Mouse (Mus musculus) hindbrain, embryonic 11.5 days (tissue): ENCODE data around the gene Ager. TPM values are rescaled to one million over a fixed set of nuclear protein-coding genes. Genes with fewer than 3 reads are reported as not detected.

Experiments used
- ATAC-seq: fragments of 200-750 bp; cut with Nextera tagmentation; 2 replicates; pipeline ENCODE4 v1.8.0; 2017; ENCODE audit warnings: mild to moderate bottlenecking, moderate TSS enrichment, moderate library complexity; ENCODE audit not compliant: low FRiP score
- DNase-seq: peaks from one replicate; pipeline ENCODE4 v3.0.0-alpha.2; 2015; ENCODE audit warnings: low spot score
- H3K27ac ChIP-seq: fragments of 300-500 bp; sonication (generic); 2 replicates; pipeline ENCODE4 v1.5.1; 2014; ENCODE audit warnings: mild to moderate bottlenecking, low read depth, low read length
- H3K27me3 ChIP-seq: fragments of 300-500 bp; sonication (generic); 2 replicates; pipeline ENCODE4 v1.6.1; 2014; ENCODE audit warnings: mild to moderate bottlenecking, low read length, moderate library complexity, mixed read lengths; ENCODE audit not compliant: control insufficient read depth, insufficient read depth
- H3K36me3 ChIP-seq: fragments of 300-500 bp; sonication (generic); 2 replicates; pipeline ENCODE4 v1.6.1; 2014; ENCODE audit warnings: mild to moderate bottlenecking, low read length, moderate library complexity, mixed read lengths; ENCODE audit not compliant: control insufficient read depth, insufficient read depth
- H3K4me1 ChIP-seq: fragments of 300-500 bp; sonication (generic); replicated peaks from 2 replicates; pipeline ENCODE4 v1.6.1; 2014; ENCODE audit warnings: low read length, mixed read lengths; ENCODE audit not compliant: control insufficient read depth, insufficient read depth
- H3K4me2 ChIP-seq: fragments of 300-500 bp; sonication (generic); replicated peaks from 2 replicates; pipeline ENCODE4 v1.6.1; 2014; ENCODE audit warnings: mild to moderate bottlenecking, low read depth, low read length
- H3K4me3 ChIP-seq: fragments of 300-500 bp; sonication (generic); 2 replicates; pipeline ENCODE4 v1.5.1; 2014; ENCODE audit warnings: low read depth, low read length
- H3K9ac ChIP-seq: fragments of 300-500 bp; sonication (generic); 2 replicates; pipeline ENCODE4 v1.6.1; 2014; ENCODE audit warnings: low read depth, low read length
- H3K9me3 ChIP-seq: fragments of 300-500 bp; sonication (generic); 2 replicates; pipeline ENCODE4 v1.6.1; 2016; ENCODE audit warnings: low read length; ENCODE audit not compliant: control insufficient read depth
- WGBS: fragments of 180-500 bp; shearing (Covaris S2); extraction: QIAGEN DNeasy Blood & Tissue Kit; methylation state at CpG from one replicate; pipeline ENCODE4 v1.1.7; 2014; 5-methylcytosine and 5-hydroxymethylcytosine counted together
- polyA plus RNA-seq: library from polyadenylated mRNA; unstranded; fragments of >200 nt; fragmentation: Nextera tagmentation; extraction: Ambion mirVana; gene quantifications from 2 replicates; pipeline ENCODE4 v1.2.1, GENCODE M21; 2014

Gene Ager
- polyA plus RNA-seq, 1 experiment from 2014 or later, result 2.2 TPM

DNA sequence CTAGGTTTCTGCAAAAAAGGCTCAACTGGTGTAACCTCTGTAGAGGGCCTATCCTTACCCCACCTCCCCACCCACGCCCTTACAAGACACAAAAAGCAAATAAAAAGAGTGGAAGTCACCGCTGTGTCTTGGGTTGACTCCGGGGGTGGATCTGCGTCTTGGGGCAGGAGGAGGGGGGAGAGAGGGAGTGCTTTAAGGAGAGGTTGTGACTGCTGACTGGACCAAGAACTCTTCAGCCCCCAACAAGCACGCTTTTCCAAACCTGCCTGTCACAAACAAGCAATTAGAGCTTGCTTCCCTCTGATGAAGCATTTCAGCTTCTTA is 30.9 kb downstream of the Ager start:
- Histone ChIP-seq H3K9ac (no peak overlapping the region), H3K4me3 (peak overlapping the region; percentile 67; the same call in 1 of the 2 replicates), H3K27ac (no peak overlapping the region), H3K4me1 (peaks cover 32% of the 10 kb centered on the region), H3K27me3 (peaks cover 35% of the 10 kb centered on the region), H3K4me2 (peak overlapping the region; percentile 60; the same call in 1 of the 2 replicates), H3K36me3 (no peaks in the 10 kb centered on the region), H3K9me3 (no peaks in the 10 kb centered on the region)
- no peak for DNase-seq
- no peak for ATAC-seq
- WGBS, result 30% methylated on average over 5 of the region's 5 CpGs

DNA sequence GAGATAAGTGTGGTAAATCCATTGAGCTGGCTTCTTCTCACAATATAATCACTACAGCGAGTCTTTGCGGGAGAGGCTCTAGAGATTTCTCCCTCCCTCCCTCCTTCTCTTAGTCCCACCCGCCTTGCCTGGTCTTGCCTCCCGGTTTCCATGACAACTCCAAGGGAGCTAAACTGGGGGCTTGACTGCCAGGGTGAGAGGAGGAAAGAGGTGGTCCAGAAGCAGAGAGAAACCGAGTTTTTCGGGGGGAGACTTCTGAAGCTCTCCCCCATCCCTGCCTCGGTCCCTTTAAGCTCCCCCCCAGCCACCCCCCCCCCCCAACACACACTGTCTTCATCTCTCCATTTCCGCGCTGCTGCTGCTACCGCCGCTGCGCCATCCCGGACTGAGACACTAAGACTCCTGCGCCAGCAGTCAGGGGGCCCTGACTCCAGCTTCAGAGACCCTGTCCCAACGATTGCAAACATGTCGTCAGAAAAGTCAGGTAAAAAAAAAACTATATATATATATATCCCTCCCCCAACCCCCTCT is 31.6 kb downstream of the Ager start, which contains the start of gene Prrt1:
TSS of gene Prrt1 (plus strand) at position 313 of the 531 bp plus-strand sequence.
- no peak for ATAC-seq
- DNase-seq, result peak; percentile 59
- Histone ChIP-seq H3K4me3 (peak within 1 kb of the TSS; percentile 67), H3K27ac (no peak within 1 kb of the TSS), H3K4me1 (peaks cover 32% of the 10 kb centered on the region), H3K4me2 (peak within 1 kb of the TSS; percentile 60), H3K9me3 (no peaks in the 10 kb centered on the region), H3K9ac (0 out of 2 replicates have a peak within 1 kb of the TSS, but pooled peaks have one; percentile 20), H3K36me3 (no peaks in the 10 kb centered on the region), H3K27me3 (peaks cover 35% of the 10 kb centered on the region)
- under 1% methylated on average over 16 of the region's 16 CpGs for WGBS

DNA sequence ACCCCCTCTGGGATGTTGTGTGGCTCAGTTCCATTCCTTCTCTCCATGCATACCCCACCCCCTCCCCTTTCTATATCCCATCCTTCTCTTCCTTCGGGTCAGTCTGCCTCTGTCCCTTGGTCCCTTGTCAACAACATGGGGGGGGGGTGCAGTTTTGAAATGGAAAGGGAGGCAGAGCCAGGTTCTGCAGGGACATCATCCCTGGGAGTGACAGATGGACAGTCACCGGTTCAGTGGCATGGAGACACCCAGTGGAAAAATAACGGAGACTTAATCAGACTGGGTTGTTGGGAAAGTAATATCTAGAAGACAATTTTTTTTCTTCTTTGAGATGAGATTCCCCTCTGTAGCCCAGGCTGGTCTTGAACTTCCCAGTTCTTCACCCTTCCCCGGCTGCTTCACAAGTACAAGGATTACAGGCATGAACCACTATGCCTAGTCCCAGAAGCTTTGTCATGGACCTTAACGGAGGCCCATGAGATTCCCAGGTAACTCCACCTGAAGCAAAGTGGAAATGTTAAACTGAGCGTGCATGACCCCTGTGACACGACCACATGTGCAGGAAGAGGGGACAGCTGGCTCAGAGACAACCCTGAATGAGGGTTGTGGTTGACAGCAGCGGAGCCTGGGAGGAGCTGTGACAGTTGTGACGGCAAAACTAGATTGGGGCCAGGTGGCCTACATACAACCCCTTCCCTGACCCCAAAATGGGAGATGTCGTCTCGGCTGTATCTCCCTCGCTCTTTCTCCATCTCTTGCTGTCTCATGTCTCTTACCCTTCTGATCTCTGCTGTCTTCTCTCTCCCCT is 32.3 kb downstream of the Ager start:
- Histone ChIP-seq H3K27me3 (peaks cover 35% of the 10 kb centered on the region), H3K9me3 (no peaks in the 10 kb centered on the region), H3K4me3 (peak overlapping the region; percentile 28), H3K4me2 (peak overlapping the region; percentile 60), H3K4me1 (peaks cover 32% of the 10 kb centered on the region), H3K36me3 (no peaks in the 10 kb centered on the region), H3K27ac (no peak overlapping the region), H3K9ac (0 out of 2 replicates have a peak overlapping the region, but pooled peaks have one; percentile 20)
- 15% methylated on average over 12 of the region's 12 CpGs for WGBS
- DNase-seq (peak; percentile 27), ATAC-seq (no peak)

DNA sequence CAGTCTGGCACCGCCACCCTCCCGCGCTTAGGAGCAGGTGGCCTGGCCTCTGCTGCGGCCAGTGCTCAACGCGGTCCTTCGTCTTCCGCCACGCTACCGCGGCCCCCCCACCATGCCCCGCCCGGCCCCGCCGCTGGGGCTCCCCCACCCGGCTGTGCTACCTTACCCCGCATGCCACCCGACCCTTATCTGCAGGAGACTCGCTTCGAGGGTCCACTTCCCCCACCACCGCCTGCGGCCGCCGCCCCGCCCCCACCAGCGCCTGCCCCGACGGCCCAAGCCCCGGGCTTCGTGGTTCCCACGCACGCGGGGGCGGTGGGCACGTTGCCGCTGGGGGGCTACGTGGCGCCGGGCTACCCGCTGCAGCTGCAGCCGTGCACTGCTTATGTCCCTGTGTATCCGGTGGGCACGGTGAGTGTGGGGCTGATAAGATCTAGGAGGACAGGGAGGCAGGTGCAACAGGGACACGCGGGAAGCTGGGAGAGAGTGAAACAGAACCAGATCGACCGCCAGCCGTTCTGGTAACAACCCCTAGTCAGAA is 33.2 kb downstream of the Ager start:
- Histone ChIP-seq H3K36me3 (no peaks in the 10 kb centered on the region), H3K9ac (peak overlapping the region; percentile 11; the same call in 1 of the 2 replicates), H3K27ac (no peak overlapping the region), H3K4me2 (peak overlapping the region; percentile 60), H3K27me3 (peaks cover 35% of the 10 kb centered on the region), H3K4me3 (peak overlapping the region; percentile 27), H3K4me1 (peaks cover 32% of the 10 kb centered on the region), H3K9me3 (no peaks in the 10 kb centered on the region)
- ATAC-seq (no peak), DNase-seq (peak; percentile 27)
- WGBS, result 2% methylated on average over 34 of the region's 48 CpGs

DNA sequence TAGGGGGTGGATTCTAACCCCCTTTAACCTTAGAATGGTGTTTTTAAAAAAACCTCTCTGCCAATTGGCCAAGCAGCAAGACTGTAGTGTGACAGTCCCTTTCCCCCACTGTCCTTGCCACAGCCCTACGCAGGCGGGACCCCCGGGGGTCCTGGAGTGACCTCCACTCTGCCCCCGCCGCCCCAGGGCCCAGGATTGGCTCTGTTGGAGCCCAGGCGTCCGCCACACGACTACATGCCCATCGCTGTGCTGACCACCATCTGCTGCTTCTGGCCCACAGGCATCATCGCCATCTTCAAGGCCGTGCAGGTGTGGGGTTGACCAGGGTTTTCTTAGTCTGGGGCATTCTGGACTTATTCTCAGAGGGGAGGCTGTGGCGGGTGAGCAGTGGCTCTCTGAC is 34.0 kb downstream of the Ager start:
- Histone ChIP-seq H3K9ac (no peak overlapping the region), H3K4me1 (peaks cover 26% of the 10 kb centered on the region), H3K4me2 (peak overlapping the region; percentile 42), H3K27me3 (peaks cover 35% of the 10 kb centered on the region), H3K36me3 (no peaks in the 10 kb centered on the region), H3K27ac (no peak overlapping the region), H3K9me3 (no peaks in the 10 kb centered on the region), H3K4me3 (peak overlapping the region; percentile 12)
- 6% methylated on average over 12 of the region's 12 CpGs for WGBS
- no peak for DNase-seq
- no peak for ATAC-seq

DNA sequence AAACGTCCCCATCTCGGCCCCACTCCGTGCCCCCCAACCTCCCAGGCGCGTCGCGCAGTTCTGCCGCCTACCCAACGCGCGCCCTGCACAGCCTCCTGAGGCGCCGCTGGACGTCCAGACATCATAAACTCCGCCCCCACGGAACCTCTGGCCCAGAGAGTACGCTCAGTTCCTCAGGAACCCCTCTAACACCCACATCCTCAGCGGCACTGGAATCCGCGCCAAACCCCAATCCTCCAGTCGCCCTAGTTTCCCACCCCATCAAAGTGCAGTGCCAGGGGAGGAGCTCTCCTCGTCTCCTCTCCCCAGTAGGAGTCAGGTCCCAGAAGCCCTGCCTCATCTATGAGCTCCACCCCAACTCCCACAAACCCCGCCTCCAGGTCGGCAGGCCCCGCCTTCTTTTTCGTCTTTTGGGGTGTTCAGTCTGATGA is 34.6 kb downstream of the Ager start:
- Histone ChIP-seq H3K4me1 (peaks cover 26% of the 10 kb centered on the region), H3K27me3 (peaks cover 35% of the 10 kb centered on the region)

DNA sequence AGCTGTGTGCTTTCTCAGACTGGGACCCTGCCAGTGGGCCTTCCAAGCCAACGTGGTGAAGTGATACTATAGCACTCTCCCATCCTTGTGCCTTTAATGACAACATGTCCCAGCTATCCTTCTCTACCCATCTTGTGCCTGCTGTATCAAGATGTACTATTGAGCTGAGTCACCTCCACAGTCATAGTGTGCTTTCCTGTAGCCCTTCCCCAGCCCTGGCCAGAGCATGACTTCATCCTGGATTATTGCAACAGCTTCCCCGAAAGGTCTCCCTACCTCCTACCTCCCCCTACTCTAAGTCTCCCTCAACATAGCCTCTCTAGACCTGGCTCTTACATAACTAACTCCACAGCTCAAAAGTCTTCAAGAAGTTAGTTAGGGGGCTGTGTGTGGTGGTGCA is 38.0 kb downstream of the Ager start:
- no peak overlapping the region for H3K4me2 ChIP-seq
- WGBS, result 79% methylated on average over 2 of the region's 2 CpGs
- H3K36me3 ChIP-seq, result no peaks in the 10 kb centered on the region
- peaks cover 19% of the 10 kb centered on the region for H3K27me3 ChIP-seq
- no peak overlapping the region for H3K4me3 ChIP-seq
- no peak overlapping the region for H3K27ac ChIP-seq
- H3K9ac ChIP-seq, result no peak overlapping the region
- no peaks in the 10 kb centered on the region for H3K9me3 ChIP-seq
- H3K4me1 ChIP-seq, result peaks cover 8% of the 10 kb centered on the region; the same call in 1 of the 2 replicates
- no peak for ATAC-seq
- no peak for DNase-seq

More for the DNA sequence above, 34.6 kb downstream of the Ager start:
- ATAC-seq (no peak), DNase-seq (peak; percentile 42)
- Histone ChIP-seq H3K36me3 (no peaks in the 10 kb centered on the region), H3K27ac (no peak overlapping the region), H3K4me2 (peak overlapping the region; percentile 42), H3K4me3 (peak overlapping the region; percentile 12), H3K9ac (0 out of 2 replicates have a peak overlapping the region, but pooled peaks have one; percentile 15), H3K9me3 (no peaks in the 10 kb centered on the region)
- WGBS, result 1% methylated on average over 26 of the region's 26 CpGs

DNA sequence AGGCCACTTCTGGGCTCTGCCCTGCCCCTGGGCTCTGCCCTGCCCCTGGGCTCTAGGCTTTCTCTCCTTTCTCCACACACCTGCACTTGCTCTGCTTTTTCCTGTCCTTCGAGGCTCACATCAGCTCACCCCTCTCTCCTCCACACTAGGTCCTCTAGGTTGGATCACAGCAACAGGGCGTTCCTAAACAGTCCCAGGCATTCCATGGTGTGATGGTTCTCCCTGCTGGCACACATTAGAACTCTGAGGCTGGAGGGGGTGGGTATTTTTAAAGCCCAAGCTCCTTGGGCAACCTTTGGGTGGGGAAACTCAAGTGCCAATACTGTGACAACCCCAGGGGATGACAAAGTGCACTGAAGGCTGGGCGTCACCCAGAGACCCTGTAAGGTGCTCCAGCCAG is 39.8 kb downstream of the Ager start:
- Histone ChIP-seq H3K36me3 (no peaks in the 10 kb centered on the region), H3K4me3 (no peak overlapping the region), H3K4me2 (no peak overlapping the region), H3K27ac (no peak overlapping the region), H3K4me1 (no peaks in the 10 kb centered on the region), H3K9me3 (no peaks in the 10 kb centered on the region), H3K9ac (no peak overlapping the region), H3K27me3 (peaks cover 2% of the 10 kb centered on the region)
- 65% methylated on average over 3 of the region's 3 CpGs for WGBS
- DNase-seq (no peak), ATAC-seq (no peak)
